Mouse (Mus musculus) kidney, embryonic 16.5 days (tissue): ENCODE data around the gene Ilvbl. TPM values are rescaled to one million over a fixed set of nuclear protein-coding genes. Genes with fewer than 3 reads are reported as not detected.

Source experiments
- ATAC-seq: fragments of 200-750 bp; cut with Nextera tagmentation; 2 replicates; pipeline ENCODE4 v1.8.0; 2017; ENCODE audit warnings: moderate TSS enrichment; ENCODE audit not compliant: low FRiP score, low TSS enrichment
- H3K27ac ChIP-seq: fragments of 300-500 bp; sonication (generic); 2 replicates; pipeline ENCODE4 v1.5.1; 2014; ENCODE audit warnings: low read length
- H3K27me3 ChIP-seq: fragments of 300-500 bp; sonication (generic); 2 replicates; pipeline ENCODE4 v1.6.1; 2014; ENCODE audit warnings: low read length, control low read depth, mixed read lengths; ENCODE audit not compliant: insufficient read depth
- H3K36me3 ChIP-seq: fragments of 300-500 bp; sonication (generic); 2 replicates; pipeline ENCODE4 v1.6.1; 2014; ENCODE audit warnings: low read length, control low read depth, mixed read lengths; ENCODE audit not compliant: insufficient read depth
- H3K4me1 ChIP-seq: fragments of 300-500 bp; sonication (generic); 2 replicates; pipeline ENCODE4 v1.6.1; 2014; ENCODE audit warnings: low read length, control low read depth, mixed read lengths; ENCODE audit not compliant: insufficient read depth
- H3K4me2 ChIP-seq: fragments of 300-500 bp; sonication (generic); replicated peaks from 2 replicates; pipeline ENCODE4 v1.6.1; 2014; ENCODE audit warnings: low read depth, low read length
- H3K4me3 ChIP-seq: fragments of 300-500 bp; sonication (generic); 2 replicates; pipeline ENCODE4 v1.5.1; 2014; ENCODE audit warnings: mild to moderate bottlenecking, low read length
- H3K9ac ChIP-seq: fragments of 300-500 bp; sonication (generic); replicated peaks from 2 replicates; pipeline ENCODE4 v1.6.1; 2014; ENCODE audit warnings: low read length
- H3K9me3 ChIP-seq: fragments of 300-500 bp; sonication (generic); 2 replicates; pipeline ENCODE4 v1.6.1; 2016; ENCODE audit warnings: low read length, control low read depth
- WGBS: fragments of 180-500 bp; shearing (Covaris S2); extraction: QIAGEN DNeasy Blood & Tissue Kit; methylation state at CpG from one replicate; pipeline ENCODE4 v1.1.7; 2014; 5-methylcytosine and 5-hydroxymethylcytosine counted together
- polyA plus RNA-seq: library from polyadenylated mRNA; unstranded; fragments of >200 nt; fragmentation: Nextera tagmentation; extraction: Ambion mirVana; gene quantifications from 2 replicates; pipeline ENCODE4 v1.2.1, GENCODE M21; 2015

Ilvbl gene
- polyA plus RNA-seq, 1 experiment from 2014 or later: 67.2 TPM

DNA sequence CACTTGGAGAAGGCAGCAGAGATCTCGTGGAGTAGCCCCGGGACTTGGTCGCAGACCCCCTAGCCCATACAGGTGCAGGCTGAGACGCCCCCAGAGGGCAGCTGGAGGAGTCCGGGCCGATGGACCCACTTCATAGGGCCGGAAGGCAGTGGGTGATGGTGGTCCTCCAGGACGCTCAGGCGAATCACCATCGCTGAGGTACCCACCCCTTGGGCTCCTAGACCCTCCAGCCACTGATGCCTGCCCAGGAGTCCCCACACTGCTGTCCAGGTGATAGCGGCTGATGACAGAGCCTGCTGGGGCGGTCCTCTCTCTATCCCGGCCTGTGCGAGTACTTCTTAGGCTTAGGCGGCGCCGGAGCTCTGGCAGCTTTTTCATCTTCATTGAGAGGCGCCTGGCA lies 15.1 kb downstream of the Ilvbl start:
- Histone ChIP-seq H3K9ac (no peak overlapping the region), H3K4me3 (no peak overlapping the region), H3K4me1 (peaks cover 9% of the 10 kb centered on the region), H3K4me2 (no peak overlapping the region), H3K27me3 (no peaks in the 10 kb centered on the region), H3K27ac (no peak overlapping the region), H3K9me3 (no peaks in the 10 kb centered on the region), H3K36me3 (peaks cover 49% of the 10 kb centered on the region)
- 95% methylated on average over 18 of the region's 18 CpGs for WGBS
- no peak for ATAC-seq

DNA sequence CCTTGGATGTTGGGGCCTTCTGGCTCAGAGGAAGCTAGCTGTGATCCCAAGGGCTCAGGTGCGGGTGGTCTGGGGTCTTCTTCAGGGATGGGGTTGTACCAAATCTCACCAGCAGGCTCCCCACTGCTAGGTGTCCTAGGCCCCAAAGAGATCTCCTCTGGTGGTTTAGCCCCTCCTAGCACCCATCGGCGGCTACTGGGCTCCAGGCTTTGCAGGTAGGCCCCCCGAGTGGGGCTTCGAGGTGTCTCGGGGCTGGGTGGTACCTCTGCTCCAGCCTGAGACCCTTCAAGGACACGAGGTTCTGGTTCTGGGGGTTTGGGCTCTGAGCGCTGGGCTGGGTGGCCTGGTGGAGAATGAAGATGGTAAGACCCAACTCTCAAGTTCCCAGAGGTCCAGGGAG lies 15.8 kb downstream of the Ilvbl start:
- no peak overlapping the region; the same call in 1 of the 2 replicates for H3K9ac ChIP-seq
- no peak overlapping the region for H3K27ac ChIP-seq
- H3K27me3 ChIP-seq: no peaks in the 10 kb centered on the region
- ATAC-seq: no peak
- WGBS: 97% methylated on average over 8 of the region's 8 CpGs
- peaks cover 43% of the 10 kb centered on the region for H3K36me3 ChIP-seq
- no peak overlapping the region; the same call in 1 of the 2 replicates for H3K4me3 ChIP-seq
- H3K9me3 ChIP-seq: no peaks in the 10 kb centered on the region
- H3K4me1 ChIP-seq: peaks cover 9% of the 10 kb centered on the region
- H3K4me2 ChIP-seq: peak overlapping the region; percentile 64

DNA sequence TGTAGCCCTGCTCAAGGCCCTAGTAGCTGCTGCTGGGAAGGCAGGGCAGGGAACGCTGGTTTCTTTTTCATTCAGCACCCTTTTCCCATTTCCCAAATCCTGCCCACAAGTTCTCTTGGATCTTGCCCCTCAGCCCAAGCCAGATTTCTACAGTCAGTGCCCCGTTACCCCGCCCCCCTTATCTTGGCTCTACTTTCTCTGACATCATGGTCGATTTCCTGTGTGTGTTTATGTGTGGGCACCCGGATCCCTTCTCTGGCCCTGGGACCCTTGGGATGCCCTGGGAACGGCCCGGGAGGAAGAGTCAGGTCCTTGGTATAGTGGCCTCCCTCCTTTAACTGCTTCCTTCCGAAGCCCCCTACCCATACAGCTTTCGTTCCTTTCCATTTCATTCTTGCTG lies 16.6 kb downstream of the Ilvbl start:
- Histone ChIP-seq H3K9me3 (no peaks in the 10 kb centered on the region), H3K4me2 (peak overlapping the region; percentile 64), H3K4me3 (peak overlapping the region; percentile 74), H3K36me3 (peaks cover 35% of the 10 kb centered on the region), H3K4me1 (peaks cover 9% of the 10 kb centered on the region), H3K9ac (peak overlapping the region; percentile 89), H3K27ac (peak overlapping the region; percentile 85), H3K27me3 (no peaks in the 10 kb centered on the region)
- 24% methylated on average over 9 of the region's 9 CpGs for WGBS
- no peak for ATAC-seq

DNA sequence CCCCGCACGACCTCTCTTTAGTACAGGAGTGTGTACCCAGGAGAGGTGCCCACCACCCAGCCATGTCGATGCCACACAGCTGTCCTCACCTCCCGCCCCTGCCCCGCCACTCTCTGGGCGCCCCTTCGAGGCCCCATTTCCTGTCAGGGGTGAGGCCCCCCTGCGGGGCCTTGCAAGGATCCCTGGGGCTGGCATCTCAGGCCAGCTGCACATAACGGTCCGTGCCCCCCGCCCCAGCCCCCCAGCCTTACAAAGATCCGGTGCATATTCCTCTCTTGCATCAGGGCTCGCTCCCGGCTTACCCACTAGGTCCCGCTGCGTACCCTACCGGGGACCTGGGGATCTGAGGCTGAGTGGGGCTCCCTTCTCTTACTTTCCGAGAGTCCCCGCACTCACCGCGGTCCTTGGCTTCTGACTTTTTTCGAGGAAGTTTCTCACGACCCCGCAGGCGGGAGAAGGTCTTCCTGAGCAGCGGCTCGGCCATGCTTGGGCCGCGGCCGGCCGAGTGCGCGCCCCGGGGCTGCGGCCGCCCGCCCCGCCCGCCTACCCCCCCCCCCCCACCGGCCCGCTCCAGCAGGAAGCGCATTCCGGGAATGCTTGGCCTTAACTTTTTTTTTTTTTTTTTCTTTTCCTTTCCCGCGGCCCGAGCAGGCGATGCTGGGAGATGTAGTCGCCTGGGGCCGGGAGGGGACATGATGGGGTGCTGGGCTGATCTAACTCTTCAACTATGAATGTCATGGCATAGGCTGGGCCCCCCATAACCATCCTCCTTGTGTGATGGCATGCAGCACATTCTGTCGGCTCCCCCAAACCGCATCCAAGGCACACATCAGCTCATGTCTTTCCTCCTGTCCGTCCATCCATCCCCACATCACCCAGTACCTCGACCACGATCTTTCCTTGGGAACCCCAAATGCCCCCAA lies 17.5 kb downstream of the Ilvbl start, which contains the start of gene Syde1:
Syde1 (minus strand) TSS at position 559 of the 923 bp plus-strand sequence.
- H3K9ac ChIP-seq: peak within 1 kb of the TSS; percentile 89
- no peaks in the 10 kb centered on the region for H3K9me3 ChIP-seq
- H3K4me3 ChIP-seq: peak within 1 kb of the TSS; percentile 74
- 5% methylated on average over 37 of the region's 54 CpGs for WGBS
- peak within 1 kb of the TSS; percentile 85 for H3K27ac ChIP-seq
- H3K4me1 ChIP-seq: peaks cover 9% of the 10 kb centered on the region
- peak within 1 kb of the TSS; percentile 64 for H3K4me2 ChIP-seq
- H3K27me3 ChIP-seq: no peaks in the 10 kb centered on the region
- H3K36me3 ChIP-seq: peaks cover 26% of the 10 kb centered on the region
- ATAC-seq: peak; percentile 78

DNA sequence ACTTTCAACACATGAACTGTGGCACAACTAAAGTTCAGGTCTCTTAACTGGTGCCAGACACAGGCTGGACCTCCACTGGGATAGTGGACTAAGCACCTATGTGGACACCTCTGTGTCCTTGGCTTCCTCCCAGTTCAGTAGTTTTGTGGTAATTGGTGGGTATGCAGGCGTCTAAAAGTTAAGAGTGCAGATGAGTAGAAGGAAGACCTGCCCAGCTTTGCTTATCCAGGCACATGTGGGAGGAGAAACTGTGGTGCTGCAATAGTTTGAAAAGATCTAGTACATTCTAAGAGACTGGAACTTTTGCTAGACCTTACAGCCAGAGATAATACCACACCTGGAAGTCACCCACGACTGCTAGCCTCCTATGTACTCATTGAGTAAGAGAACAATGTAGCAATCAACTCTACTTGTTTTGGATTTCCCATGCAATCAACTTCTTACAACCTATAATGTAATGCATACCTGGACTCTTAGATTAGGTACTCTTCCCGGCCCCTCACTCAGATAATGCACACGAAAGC lies 18.8 kb downstream of the Ilvbl start:
- H3K9ac ChIP-seq: no peak overlapping the region
- no peak overlapping the region for H3K4me2 ChIP-seq
- 81% methylated on average over 4 of the region's 4 CpGs for WGBS
- no peaks in the 10 kb centered on the region for H3K9me3 ChIP-seq
- H3K4me1 ChIP-seq: peaks cover 9% of the 10 kb centered on the region
- no peak overlapping the region for H3K27ac ChIP-seq
- H3K4me3 ChIP-seq: no peak overlapping the region
- ATAC-seq: no peak
- peaks cover 15% of the 10 kb centered on the region for H3K36me3 ChIP-seq
- H3K27me3 ChIP-seq: no peaks in the 10 kb centered on the region

DNA sequence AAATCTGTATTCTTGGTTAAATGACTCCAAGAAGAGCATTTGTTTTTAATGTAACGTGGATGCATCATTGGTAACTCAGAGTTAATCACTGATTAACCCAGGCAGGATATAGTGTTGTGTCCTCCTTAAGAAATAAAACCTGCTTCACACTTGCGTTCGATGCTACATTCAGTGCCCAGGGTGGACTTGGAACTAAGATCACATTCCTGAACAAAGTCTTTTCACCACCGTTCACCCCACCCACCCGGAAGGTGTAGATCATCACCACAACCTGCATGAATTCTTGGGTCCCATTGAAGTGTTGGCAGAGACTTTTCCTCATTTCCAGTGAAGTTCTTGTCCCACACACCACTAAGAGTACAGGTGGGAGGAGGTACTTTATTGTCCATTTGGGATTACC lies 19.6 kb downstream of the Ilvbl start:
- Histone ChIP-seq H3K4me1 (peaks cover 9% of the 10 kb centered on the region), H3K27me3 (no peaks in the 10 kb centered on the region)
- no peak for ATAC-seq

DNA sequence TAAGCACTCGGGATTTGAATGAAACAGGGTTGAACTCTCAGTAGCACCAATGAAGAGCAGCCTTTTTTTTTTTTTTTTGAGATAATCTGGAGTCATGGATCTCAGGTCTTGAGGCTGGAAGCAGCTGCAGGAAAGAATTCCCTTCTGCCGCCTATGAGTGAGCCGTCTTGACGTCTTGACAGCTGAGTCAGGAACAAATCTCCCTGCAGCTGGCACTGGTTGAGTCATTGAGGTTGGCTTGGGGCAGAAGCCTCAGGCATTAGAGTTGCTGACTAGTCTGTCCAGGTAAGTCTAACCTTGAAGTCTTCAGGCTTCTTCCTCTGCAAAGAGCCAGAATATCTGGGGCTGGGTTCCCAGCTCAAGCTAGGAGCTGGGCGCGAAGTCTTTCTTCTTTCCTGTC lies 20.0 kb downstream of the Ilvbl start:
- no peak overlapping the region for H3K9ac ChIP-seq
- no peak for ATAC-seq
- peaks cover 9% of the 10 kb centered on the region for H3K4me1 ChIP-seq
- no peaks in the 10 kb centered on the region for H3K9me3 ChIP-seq
- H3K36me3 ChIP-seq: peaks cover 5% of the 10 kb centered on the region
- H3K4me2 ChIP-seq: no peak overlapping the region
- no peak overlapping the region for H3K4me3 ChIP-seq
- no peak overlapping the region for H3K27ac ChIP-seq
- 67% methylated on average over 6 of the region's 6 CpGs for WGBS
- no peaks in the 10 kb centered on the region for H3K27me3 ChIP-seq

More for the DNA sequence above, 19.6 kb downstream of the Ilvbl start:
- no peak overlapping the region for H3K4me2 ChIP-seq
- H3K4me3 ChIP-seq: no peak overlapping the region
- H3K36me3 ChIP-seq: peaks cover 9% of the 10 kb centered on the region
- H3K27ac ChIP-seq: no peak overlapping the region
- 80% methylated on average over 5 of the region's 5 CpGs for WGBS
- H3K9ac ChIP-seq: no peak overlapping the region
- H3K9me3 ChIP-seq: no peaks in the 10 kb centered on the region

DNA sequence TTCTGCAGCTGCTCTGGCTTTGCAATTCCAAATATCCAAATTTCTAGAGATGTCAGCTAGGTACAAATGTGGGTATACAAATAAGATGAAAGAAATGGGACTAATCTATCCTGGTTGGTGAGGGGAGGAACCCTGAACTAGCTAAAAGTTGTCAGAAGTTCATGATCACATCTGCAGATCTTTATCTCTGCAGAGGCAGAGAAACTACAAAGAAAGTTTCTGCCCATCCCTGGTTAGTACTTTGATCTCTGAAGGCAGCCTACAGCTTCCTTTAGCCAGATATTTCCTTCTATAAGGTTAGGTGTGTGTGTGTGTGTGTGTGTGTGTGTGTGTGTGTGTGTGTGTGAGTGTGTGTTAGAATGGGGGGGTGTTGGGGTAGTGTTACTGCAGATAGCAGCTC lies 20.4 kb downstream of the Ilvbl start:
- H3K27ac ChIP-seq: no peak overlapping the region
- no peak overlapping the region for H3K4me2 ChIP-seq
- no peak for ATAC-seq
- H3K9ac ChIP-seq: no peak overlapping the region
- peaks cover under 1% of the 10 kb centered on the region for H3K36me3 ChIP-seq
- H3K27me3 ChIP-seq: no peaks in the 10 kb centered on the region
- H3K9me3 ChIP-seq: no peaks in the 10 kb centered on the region
- H3K4me3 ChIP-seq: no peak overlapping the region
- peaks cover 9% of the 10 kb centered on the region for H3K4me1 ChIP-seq

DNA sequence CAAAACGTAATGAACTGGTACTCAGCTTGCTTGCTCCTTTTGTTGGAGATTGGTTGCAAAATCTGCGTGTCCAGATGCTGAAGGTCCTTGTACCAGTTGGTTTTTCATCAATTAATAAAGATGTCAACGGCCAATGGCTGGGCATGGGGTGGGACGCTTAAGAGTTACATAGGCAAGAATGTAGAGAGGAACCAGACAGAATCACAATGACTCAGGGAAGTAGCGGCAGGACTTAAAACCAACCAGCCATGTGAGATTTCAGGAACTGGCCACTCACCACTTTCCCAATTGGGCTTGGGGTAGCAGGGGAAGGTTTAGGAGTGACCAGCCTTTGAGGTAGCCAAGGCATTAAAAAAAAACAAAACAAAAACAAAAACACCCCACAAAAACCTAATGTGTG lies 25.7 kb downstream of the Ilvbl start:
- Histone ChIP-seq H3K4me1 (no peaks in the 10 kb centered on the region), H3K36me3 (no peaks in the 10 kb centered on the region), H3K9me3 (no peaks in the 10 kb centered on the region), H3K9ac (no peak overlapping the region), H3K27me3 (no peaks in the 10 kb centered on the region), H3K4me3 (no peak overlapping the region), H3K4me2 (no peak overlapping the region), H3K27ac (no peak overlapping the region)
- ATAC-seq: no peak
- WGBS: 92% methylated on average over 5 of the region's 5 CpGs

DNA sequence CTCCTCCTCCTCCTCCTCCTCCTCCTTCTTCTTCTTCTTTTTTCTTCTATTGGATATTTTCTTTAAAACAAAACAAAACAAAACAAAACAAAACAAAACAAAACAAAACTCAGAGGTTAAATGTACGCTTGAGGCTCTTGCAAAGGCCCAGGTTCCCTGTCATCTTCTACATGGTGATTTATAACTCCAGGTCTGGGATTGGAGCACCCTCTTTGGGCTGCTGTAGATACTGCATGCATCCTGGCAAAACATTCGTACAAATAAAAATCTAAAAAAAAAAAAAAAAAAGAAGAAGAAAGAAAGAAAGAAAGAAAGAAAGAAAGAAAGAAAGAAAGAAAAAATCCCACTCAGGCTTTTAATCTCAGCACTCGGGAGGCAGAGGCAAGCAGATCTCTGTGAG lies 30.9 kb downstream of the Ilvbl start:
- Histone ChIP-seq H3K27me3 (no peaks in the 10 kb centered on the region), H3K9ac (no peak overlapping the region), H3K27ac (no peak overlapping the region), H3K4me1 (no peaks in the 10 kb centered on the region), H3K4me2 (no peak overlapping the region), H3K9me3 (no peaks in the 10 kb centered on the region), H3K4me3 (no peak overlapping the region), H3K36me3 (no peaks in the 10 kb centered on the region)
- no peak for ATAC-seq
- 56% methylated on average over 3 of the region's 3 CpGs for WGBS
